20 mouse cellular contexts compared by ENCODE assay signal in genomic region chr15:11457278-11457677, GRCm38 (mm10). TPM values are rescaled to one million over a fixed set of nuclear protein-coding genes. Genes with fewer than 3 reads are reported as not detected.
DNase-seq lines count a peak whose midpoint lies in the region; ATAC-seq lines count a peak whose summit lies in the region.
"Had no signal": no experiment of that assay in that cellular context is flagged by ENCODE, and none has a peak within 500 bp of the region (broad histone marks: within the 10 kb centered on the region; RNA-seq: fewer than 3 reads in every experiment).

No protein-coding gene starts in this region.

- H3K4me3 ChIP-seq in limb, embryonic 15.5 days, result no peak overlapping the region
- H3K4me3 ChIP-seq in limb, embryonic 10.5 days, result no peak overlapping the region
- no peak overlapping the region for H3K4me3 ChIP-seq in kidney, embryonic 16.5 days (ENCODE audit: low read length)
- H3K4me3 ChIP-seq: forebrain, embryonic 13.5 days; gastrocnemius, adult 2 months; hindbrain, embryonic 12.5 days had no signal

- no peak overlapping the region for H3K9ac ChIP-seq in limb, embryonic 15.5 days
- no peak overlapping the region for H3K9ac ChIP-seq in kidney, embryonic 16.5 days (replicated peaks; ENCODE audit: low read length)
- H3K9ac ChIP-seq: forebrain, embryonic 13.5 days; hindbrain, embryonic 12.5 days had no signal

- H3K4me2 ChIP-seq in limb, embryonic 15.5 days, result no peak overlapping the region
- no peak overlapping the region for H3K4me2 ChIP-seq in kidney, embryonic 16.5 days (replicated peaks; ENCODE audit: low read depth, low read length)
- H3K4me2 ChIP-seq: forebrain, embryonic 13.5 days; hindbrain, embryonic 12.5 days had no signal

- no peaks in the 10 kb centered on the region for H3K9me3 ChIP-seq in limb, embryonic 15.5 days
- H3K9me3 ChIP-seq in limb, embryonic 10.5 days (replicated peaks), result no peaks in the 10 kb centered on the region
- no peaks in the 10 kb centered on the region; the same call in 1 of the 2 replicates for H3K9me3 ChIP-seq in kidney, embryonic 16.5 days (ENCODE audit: low read length)
- H3K9me3 ChIP-seq: forebrain, embryonic 13.5 days; G1E; hindbrain, embryonic 12.5 days had no signal

- no peaks in the 10 kb centered on the region for H3K36me3 ChIP-seq in limb, embryonic 15.5 days
- no peaks in the 10 kb centered on the region for H3K36me3 ChIP-seq in limb, embryonic 10.5 days
- H3K36me3 ChIP-seq in kidney, embryonic 16.5 days (ENCODE audit: insufficient read depth, low read length), result no peaks in the 10 kb centered on the region
- H3K36me3 ChIP-seq: G1E; hindbrain, embryonic 12.5 days had no signal

- H3K27me3 ChIP-seq in limb, embryonic 15.5 days, result peaks cover 7% of the 10 kb centered on the region
- no peaks in the 10 kb centered on the region for H3K27me3 ChIP-seq in limb, embryonic 10.5 days (ENCODE audit: low read depth, poor library complexity, severe bottlenecking)
- no peaks in the 10 kb centered on the region for H3K27me3 ChIP-seq in kidney, embryonic 16.5 days (ENCODE audit: insufficient read depth, low read length)
- H3K27me3 ChIP-seq: forebrain, embryonic 13.5 days; hindbrain, embryonic 12.5 days had no signal

- DNase-seq in adrenal gland, adult 2 months, result peak; percentile 30
- DNase-seq in adrenal gland, postnatal 4 days (ENCODE audit: low spot score in 2 of 2), result no peak
- DNase-seq in limb, embryonic 10.5 days (ENCODE audit: low spot score), result no peak
- no peak for DNase-seq in layer of hippocampus, postnatal 36 days
- DNase-seq: cerebellum, adult 18-20 months; cerebellum, adult 9-11 months; gastrocnemius, adult 2 months; gastrocnemius, postnatal 25 days; heart, adult 11 months; heart, postnatal 10 days; heart, postnatal 4 days; kidney, adult 11 months; kidney, adult 9 months had no signal

- no peak for ATAC-seq in limb, embryonic 15.5 days (ENCODE audit: insufficient number of reproducible peaks, low FRiP score, low TSS enrichment, low read depth)
- peak; percentile 67 for ATAC-seq in inflammation-experienced regulatory T-cells, adult 6 months
- no peak for ATAC-seq in kidney, embryonic 16.5 days (ENCODE audit: low FRiP score, low TSS enrichment)
- ATAC-seq: forebrain, embryonic 13.5 days; hindbrain, embryonic 16.5 days had no signal

- H3K4me1 ChIP-seq in limb, embryonic 15.5 days, result peaks cover 15% of the 10 kb centered on the region
- peaks cover 17% of the 10 kb centered on the region for H3K4me1 ChIP-seq in limb, embryonic 10.5 days
- no peaks in the 10 kb centered on the region for H3K4me1 ChIP-seq in kidney, embryonic 16.5 days (ENCODE audit: insufficient read depth, low read length)
- H3K4me1 ChIP-seq: forebrain, embryonic 13.5 days; hindbrain, embryonic 12.5 days had no signal

- H3K27ac ChIP-seq in limb, embryonic 15.5 days, result peak overlapping the region; percentile 57; the same call in 1 of the 2 replicates
- no peak overlapping the region for H3K27ac ChIP-seq in limb, embryonic 10.5 days
- no peak overlapping the region for H3K27ac ChIP-seq in kidney, embryonic 16.5 days (ENCODE audit: low read length)
- H3K27ac ChIP-seq: forebrain, embryonic 13.5 days; gastrocnemius, adult 2 months; hindbrain, embryonic 12.5 days had no signal

- WGBS in limb, embryonic 15.5 days, result 59% methylated on average over 8 of the region's 8 CpGs
- WGBS in limb, embryonic 10.5 days, result 88% methylated on average over 8 of the region's 8 CpGs
- 80% methylated on average over 8 of the region's 8 CpGs for WGBS in kidney, embryonic 16.5 days

RNA-seq across cellular contexts. Expression of gene Tars, which starts 57.8 kb away (rescaled TPM):
- 10 to 100 TPM; 44.5 to 71.8 TPM for total RNA-seq in adrenal gland, adult 2 months (2021)
- polyA plus RNA-seq in adrenal gland, adult 2 months (2012; rRNA removed), result 3.9 and 6.1 TPM in 2 replicates
- total RNA-seq in adrenal gland, postnatal 4 days (2021), result 10 to 100 TPM; 42.7 to 49.3 TPM
- polyA plus RNA-seq in limb, embryonic 15.5 days (2015; fragmentation: Nextera tagmentation; extraction: Ambion mirVana), result 65.7 and 68.6 TPM in 2 replicates
- polyA plus RNA-seq in limb, embryonic 10.5 days (2016; fragmentation: Nextera tagmentation; extraction: Ambion mirVana), result 78.7 and 79.1 TPM in 2 replicates
- polyA plus RNA-seq in inflammation-experienced regulatory T-cells, adult 6 months (2017; shearing (Covaris generic)), result 100 to 1,000 TPM in 1 of 3 experiments, 10 to 100 TPM in 2; 66.6 to 100 (median 77.8) TPM
- total RNA-seq in layer of hippocampus, postnatal 36 days (2021), result 10 to 100 TPM; 33.9 to 44.3 TPM
- polyA plus RNA-seq in kidney, embryonic 16.5 days (2015; fragmentation: Nextera tagmentation; extraction: Ambion mirVana), result 65.9 and 66.9 TPM in 2 replicates
